Mouse (Mus musculus) retina, adult 2 months (tissue): Measurements from ENCODE around the gene Gmpr.

Experiments
- DNase-seq: peaks from one replicate; pipeline ENCODE4 v3.0.0-alpha.2; 2012; ENCODE audit warnings: low read depth, low spot score

The Gmpr gene

GRCm38 (mm10) chr13:45502791-45503190, 4.5 kb upstream of the Gmpr start:
- no peak for DNase-seq

- DNase-seq, result no peak
These were observed 1.7 kb upstream of the Gmpr start for GRCm38 (mm10) chr13:45505546-45505945.

DNA sequence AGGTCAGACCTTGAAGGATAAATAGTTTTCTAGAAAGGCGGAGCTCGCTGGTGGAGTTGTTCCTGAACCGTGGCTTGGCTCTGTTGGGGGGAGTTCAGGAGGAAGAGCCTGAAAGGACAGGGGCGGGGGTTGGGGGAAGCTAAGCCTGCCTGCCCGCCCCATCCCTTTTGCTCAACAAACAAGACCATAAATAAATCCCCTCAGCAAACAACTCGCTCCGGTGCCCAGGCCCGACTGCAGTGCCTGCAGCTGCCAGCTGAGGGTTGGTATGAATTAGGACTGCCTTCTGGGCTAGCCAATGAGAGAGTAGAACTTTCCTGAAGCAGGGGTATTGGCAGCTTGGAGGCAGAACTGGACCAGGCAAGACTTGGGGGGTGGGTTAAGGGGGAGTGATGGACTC, 1.3 kb downstream of the Gmpr start:
- DNase-seq, result no peak

- DNase-seq, result no peak
These were observed 2.1 kb downstream of the Gmpr start for GRCm38 (mm10) chr13:45509366-45509765.

- DNase-seq, result no peak
These were observed 4.6 kb downstream of the Gmpr start for GRCm38 (mm10) chr13:45511706-45512435.

DNA sequence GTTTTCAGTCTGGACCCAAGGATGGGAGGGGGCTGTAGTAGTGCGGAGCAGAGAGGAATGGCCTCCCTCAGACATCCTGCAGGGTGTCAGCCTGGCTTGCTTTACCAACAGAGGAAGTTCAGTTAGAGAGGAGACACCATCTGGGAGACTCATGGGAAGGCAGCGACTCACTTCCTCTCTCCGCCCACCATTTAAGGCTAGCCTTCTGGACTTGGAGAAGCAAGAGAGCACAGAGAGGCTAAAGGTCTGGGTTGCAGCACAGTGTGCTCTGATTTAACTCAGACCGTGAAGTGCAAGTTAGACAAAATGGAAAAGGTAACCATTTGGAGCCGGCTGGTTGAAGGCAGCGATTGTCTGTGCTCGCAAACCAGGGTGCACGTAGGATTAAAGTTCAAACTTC, 5.3 kb downstream of the Gmpr start:
- no peak for DNase-seq

DNA sequence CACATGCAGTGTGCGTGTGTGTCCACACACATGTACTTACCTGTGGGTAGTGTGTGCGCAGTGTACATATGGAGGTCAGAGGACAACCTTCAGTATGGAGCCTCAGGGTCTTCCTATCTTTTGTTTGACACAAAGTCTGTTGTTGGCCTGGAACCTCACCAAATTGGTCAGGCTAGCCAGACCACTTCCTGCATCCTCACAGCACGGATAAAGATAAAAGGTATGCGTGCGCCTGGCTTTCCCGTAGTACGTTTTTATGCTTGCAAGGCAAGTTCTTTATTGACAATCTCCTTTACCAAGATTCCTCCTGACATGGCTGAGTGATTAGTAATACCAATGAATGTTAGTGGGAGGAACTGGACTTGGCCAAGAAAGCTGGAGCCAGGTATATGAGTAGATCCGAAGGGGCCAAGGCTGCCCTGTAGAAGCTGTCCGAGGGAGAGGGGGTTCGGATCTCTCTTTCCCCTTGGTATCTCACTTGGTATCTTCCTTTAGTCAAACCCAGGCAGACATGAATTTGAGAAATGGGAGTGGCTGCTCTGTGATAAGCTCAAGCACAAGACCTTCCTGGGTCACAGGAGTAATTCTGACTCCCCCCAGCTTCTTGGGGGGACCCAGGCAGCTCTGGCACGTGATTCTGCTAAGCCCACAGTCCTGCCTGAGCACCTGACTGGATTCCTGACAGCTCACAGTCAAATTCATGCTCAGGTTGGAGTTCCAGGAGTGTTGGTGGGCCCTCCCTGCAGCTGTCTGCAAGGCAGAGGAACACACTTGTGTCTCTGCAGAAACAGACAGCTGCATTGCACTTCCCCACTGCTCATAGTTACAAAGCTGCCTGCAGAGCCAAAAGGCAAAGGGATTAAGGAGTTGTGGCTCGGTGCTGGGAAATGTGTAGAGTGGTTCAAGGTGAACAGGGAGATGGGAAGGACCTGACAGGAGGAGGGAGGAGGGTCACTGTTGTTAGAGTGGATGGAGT, 6.1 kb downstream of the Gmpr start:
- no peak for DNase-seq

GRCm38 (mm10) chr13:45514115-45514514, 6.9 kb downstream of the Gmpr start:
- no peak for DNase-seq

- DNase-seq, result no peak
These were observed 7.7 kb downstream of the Gmpr start for GRCm38 (mm10) chr13:45514832-45515422.

GRCm38 (mm10) chr13:45516501-45517393, 9.5 kb downstream of the Gmpr start:
- no peak for DNase-seq

DNA sequence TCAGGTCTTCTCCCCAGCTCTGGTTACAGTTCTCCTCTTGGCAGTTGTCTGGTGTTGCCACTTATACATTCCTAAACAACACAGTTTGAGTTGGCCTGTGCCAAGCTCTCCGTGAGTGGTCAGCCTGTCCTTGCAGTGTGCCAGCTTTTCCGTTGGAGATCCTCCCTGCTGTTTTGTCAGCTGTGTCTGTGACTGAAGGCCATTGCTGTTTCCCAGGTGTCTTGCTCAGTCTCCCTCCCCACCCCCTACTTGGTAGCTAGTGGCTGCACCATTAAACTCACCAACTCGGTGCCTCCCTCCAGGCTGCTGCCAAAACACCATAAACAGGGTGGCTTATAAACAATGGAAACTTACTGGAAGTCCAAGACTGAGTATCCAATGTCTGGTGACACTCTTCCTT, 17.1 kb downstream of the Gmpr start:
- no peak for DNase-seq

DNA sequence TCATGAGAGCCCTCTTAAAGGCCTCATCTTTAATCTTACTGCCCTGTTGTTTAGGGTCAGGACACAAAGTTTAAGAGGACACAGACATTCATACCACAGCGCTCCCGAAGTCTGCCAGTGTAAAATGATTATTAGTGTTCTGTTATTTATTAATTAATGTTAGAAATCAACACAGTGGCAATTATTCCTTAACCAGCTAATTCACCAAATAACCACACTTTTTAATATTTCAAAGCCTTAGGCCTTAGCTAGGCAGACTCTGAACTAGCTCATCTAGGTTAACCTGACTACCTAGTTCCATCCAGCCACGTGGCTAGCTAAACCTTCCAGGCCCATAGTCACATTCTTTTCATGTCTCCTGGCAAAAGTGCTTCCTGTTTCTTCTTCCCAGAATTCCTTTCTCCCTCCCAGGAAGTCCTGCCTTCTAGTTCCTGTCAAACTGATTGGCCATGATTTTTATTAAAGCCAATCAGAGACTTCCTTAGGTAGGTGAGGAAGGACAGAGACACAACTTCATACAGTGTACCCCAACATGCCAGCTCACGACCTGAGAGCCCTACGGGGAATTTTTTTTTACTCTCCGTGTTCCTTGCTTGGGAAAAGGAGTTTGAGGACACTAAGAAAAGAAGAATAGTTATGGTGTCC, 17.7 kb downstream of the Gmpr start:
- no peak for DNase-seq

GRCm38 (mm10) chr13:45526230-45526629, 19.0 kb downstream of the Gmpr start:
- DNase-seq, result no peak

GRCm38 (mm10) chr13:45527232-45527964, 20.2 kb downstream of the Gmpr start:
- DNase-seq, result no peak

- DNase-seq, result no peak
These were observed 21.5 kb downstream of the Gmpr start for GRCm38 (mm10) chr13:45528787-45529186.

- no peak for DNase-seq
These were observed 23.5 kb downstream of the Gmpr start for GRCm38 (mm10) chr13:45530754-45531153.

DNA sequence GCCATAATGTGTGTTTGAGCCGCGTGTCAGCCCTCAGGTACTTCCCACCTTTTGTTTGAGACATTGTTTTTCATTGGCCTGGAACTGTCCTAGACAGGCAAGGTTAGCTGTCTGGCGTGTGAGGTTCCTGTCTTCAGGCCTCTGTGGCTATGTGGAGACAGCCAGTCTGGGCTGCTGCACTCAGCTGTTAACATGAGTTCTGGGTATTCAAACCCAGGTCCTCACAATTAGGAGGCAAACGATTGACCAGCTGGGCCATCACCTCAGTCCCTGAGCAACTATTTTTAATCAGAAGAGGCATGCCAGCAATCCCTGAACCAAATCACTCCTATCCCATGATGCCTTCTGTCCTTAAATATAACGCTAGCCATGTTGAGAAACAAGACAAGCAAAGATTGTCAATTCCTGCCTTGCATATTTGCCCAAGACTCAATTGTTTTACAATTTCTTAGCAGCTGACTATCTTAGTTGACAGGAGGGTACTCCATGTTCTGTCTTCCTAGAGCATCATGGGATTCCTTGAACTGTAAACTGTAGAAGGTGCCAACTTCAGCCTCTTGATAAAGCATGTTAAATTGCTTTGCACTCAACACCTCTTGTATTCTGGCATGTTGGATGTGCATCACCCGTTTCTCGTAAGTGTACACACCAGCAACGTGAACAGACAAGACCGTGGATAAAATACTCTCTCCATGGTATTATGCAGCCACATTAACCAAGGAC, 28.6 kb downstream of the Gmpr start:
- no peak for DNase-seq

GRCm38 (mm10) chr13:45537110-45537509, 29.9 kb downstream of the Gmpr start:
- DNase-seq, result no peak

- no peak for DNase-seq
These were observed 30.8 kb downstream of the Gmpr start for GRCm38 (mm10) chr13:45538091-45538490.
